Mouse (Mus musculus): ENCODE results near the gene Dhx58. TPM values are rescaled to one million over a fixed set of nuclear protein-coding genes. Genes with fewer than 3 reads are reported as not detected.

The Dhx58 gene
- polyA plus RNA-seq, 1 experiment from 2014 or later: 2.5 TPM

- Histone ChIP-seq H3K4me3 (ENCODE audit: low read length) (no peak overlapping the region), H3K4me2 (ENCODE audit: low read length) (no peak overlapping the region), H3K36me3 (ENCODE audit: control insufficient read depth, insufficient read depth, low read length) (no peaks in the 10 kb centered on the region), H3K27me3 (replicated peaks; ENCODE audit: control insufficient read depth, insufficient read depth, low read length) (peaks cover 7% of the 10 kb centered on the region), H3K9me3 (ENCODE audit: control insufficient read depth, low read length) (no peaks in the 10 kb centered on the region), H3K4me1 (ENCODE audit: control insufficient read depth, insufficient read depth, low read depth, low read length) (peaks cover 7% of the 10 kb centered on the region), H3K27ac (ENCODE audit: low read depth, low read length) (no peak overlapping the region), H3K9ac (ENCODE audit: low read depth, low read length) (no peak overlapping the region)
- ATAC-seq: no peak
- WGBS: 43% methylated on average over 5 of the region's 5 CpGs
Observed at GRCm38 (mm10) chr11:100694926-100695325, 9.1 kb downstream of the Dhx58 start.

- Histone ChIP-seq H3K4me3 (ENCODE audit: low read length) (no peak overlapping the region), H3K4me1 (ENCODE audit: control insufficient read depth, insufficient read depth, low read depth, low read length) (peaks cover 7% of the 10 kb centered on the region), H3K4me2 (ENCODE audit: low read length) (no peak overlapping the region), H3K27ac (ENCODE audit: low read depth, low read length) (no peak overlapping the region), H3K27me3 (replicated peaks; ENCODE audit: control insufficient read depth, insufficient read depth, low read length) (peaks cover 7% of the 10 kb centered on the region), H3K9ac (ENCODE audit: low read depth, low read length) (no peak overlapping the region), H3K9me3 (ENCODE audit: control insufficient read depth, low read length) (no peaks in the 10 kb centered on the region), H3K36me3 (ENCODE audit: control insufficient read depth, insufficient read depth, low read length) (no peaks in the 10 kb centered on the region)
- WGBS: 30% methylated on average over 5 of the region's 5 CpGs
- no peak for ATAC-seq
Observed at GRCm38 (mm10) chr11:100693154-100693553, 10.9 kb downstream of the Dhx58 start.

GRCm38 (mm10) chr11:100692164-100692616, 11.9 kb downstream of the Dhx58 start, which contains the start of gene Zfp385c:
Gene Zfp385c (minus strand): TSS chr11:100692455.
- H3K9ac ChIP-seq (ENCODE audit: low read depth, low read length): peak within 1 kb of the TSS; percentile 39
- 1% methylated on average over 23 of the region's 23 CpGs for whole genome bisulfite sequencing

GRCm38 (mm10) chr11:100690389-100690788, 13.7 kb downstream of the Dhx58 start:
- Histone ChIP-seq H3K9me3 (ENCODE audit: control insufficient read depth, low read length) (no peaks in the 10 kb centered on the region), H3K4me2 (ENCODE audit: low read length) (no peak overlapping the region), H3K4me1 (ENCODE audit: control insufficient read depth, insufficient read depth, low read depth, low read length) (peaks cover 7% of the 10 kb centered on the region), H3K9ac (ENCODE audit: low read depth, low read length) (no peak overlapping the region), H3K27ac (ENCODE audit: low read depth, low read length) (no peak overlapping the region), H3K4me3 (ENCODE audit: low read length) (no peak overlapping the region), H3K27me3 (replicated peaks; ENCODE audit: control insufficient read depth, insufficient read depth, low read length) (peaks cover 7% of the 10 kb centered on the region), H3K36me3 (ENCODE audit: control insufficient read depth, insufficient read depth, low read length) (no peaks in the 10 kb centered on the region)
- no peak for ATAC-seq
- WGBS: 73% methylated on average over 7 of the region's 7 CpGs

More at GRCm38 (mm10) chr11:100692164-100692616, 11.9 kb downstream of the Dhx58 start, which contains the start of gene Zfp385c:
- Histone ChIP-seq H3K4me2 (ENCODE audit: low read length) (peak within 1 kb of the TSS; percentile 60), H3K27ac (ENCODE audit: low read depth, low read length) (no peak within 1 kb of the TSS), H3K4me3 (ENCODE audit: low read length) (peak within 1 kb of the TSS; percentile 28), H3K36me3 (ENCODE audit: control insufficient read depth, insufficient read depth, low read length) (no peaks in the 10 kb centered on the region), H3K27me3 (replicated peaks; ENCODE audit: control insufficient read depth, insufficient read depth, low read length) (peaks cover 7% of the 10 kb centered on the region), H3K4me1 (ENCODE audit: control insufficient read depth, insufficient read depth, low read depth, low read length) (peaks cover 7% of the 10 kb centered on the region), H3K9me3 (ENCODE audit: control insufficient read depth, low read length) (no peaks in the 10 kb centered on the region)
- ATAC-seq: no peak

- H3K9ac ChIP-seq (ENCODE audit: low read depth, low read length): no peak overlapping the region
- H3K9me3 ChIP-seq (ENCODE audit: control insufficient read depth, low read length): no peaks in the 10 kb centered on the region
- no peak for ATAC-seq
- peaks cover 7% of the 10 kb centered on the region for H3K4me1 ChIP-seq (ENCODE audit: control insufficient read depth, insufficient read depth, low read depth, low read length)
- H3K27me3 ChIP-seq (replicated peaks; ENCODE audit: control insufficient read depth, insufficient read depth, low read length): peaks cover 5% of the 10 kb centered on the region
- H3K36me3 ChIP-seq (ENCODE audit: control insufficient read depth, insufficient read depth, low read length): no peaks in the 10 kb centered on the region
- 84% methylated on average over 4 of the region's 4 CpGs for WGBS
- H3K27ac ChIP-seq (ENCODE audit: low read depth, low read length): no peak overlapping the region
- no peak overlapping the region for H3K4me2 ChIP-seq (ENCODE audit: low read length)
- H3K4me3 ChIP-seq (ENCODE audit: low read length): no peak overlapping the region
Observed at GRCm38 (mm10) chr11:100688443-100688842, 15.6 kb downstream of the Dhx58 start.

GRCm38 (mm10) chr11:100687265-100687664, 16.8 kb downstream of the Dhx58 start:
- Histone ChIP-seq H3K36me3 (ENCODE audit: control insufficient read depth, insufficient read depth, low read length) (no peaks in the 10 kb centered on the region), H3K4me3 (ENCODE audit: low read length) (no peak overlapping the region), H3K4me1 (ENCODE audit: control insufficient read depth, insufficient read depth, low read depth, low read length) (peaks cover 6% of the 10 kb centered on the region), H3K27ac (ENCODE audit: low read depth, low read length) (no peak overlapping the region), H3K9me3 (ENCODE audit: control insufficient read depth, low read length) (no peaks in the 10 kb centered on the region), H3K9ac (ENCODE audit: low read depth, low read length) (no peak overlapping the region), H3K27me3 (replicated peaks; ENCODE audit: control insufficient read depth, insufficient read depth, low read length) (peaks cover 5% of the 10 kb centered on the region), H3K4me2 (ENCODE audit: low read length) (no peak overlapping the region)
- no peak for ATAC-seq
- 79% methylated on average over 7 of the region's 7 CpGs for WGBS

- H3K9me3 ChIP-seq (ENCODE audit: control insufficient read depth, low read length): no peaks in the 10 kb centered on the region
- no peak for ATAC-seq
- 78% methylated on average over 3 of the region's 3 CpGs for WGBS
- H3K9ac ChIP-seq (ENCODE audit: low read depth, low read length): no peak overlapping the region
- no peak overlapping the region for H3K4me2 ChIP-seq (ENCODE audit: low read length)
- no peaks in the 10 kb centered on the region for H3K27me3 ChIP-seq (replicated peaks; ENCODE audit: control insufficient read depth, insufficient read depth, low read length)
- no peaks in the 10 kb centered on the region for H3K4me1 ChIP-seq (ENCODE audit: control insufficient read depth, insufficient read depth, low read depth, low read length)
- no peak overlapping the region for H3K27ac ChIP-seq (ENCODE audit: low read depth, low read length)
- H3K36me3 ChIP-seq (ENCODE audit: control insufficient read depth, insufficient read depth, low read length): no peaks in the 10 kb centered on the region
- H3K4me3 ChIP-seq (ENCODE audit: low read length): no peak overlapping the region
Observed at GRCm38 (mm10) chr11:100685371-100685770, 18.7 kb downstream of the Dhx58 start.

- no peaks in the 10 kb centered on the region for H3K36me3 ChIP-seq (ENCODE audit: control insufficient read depth, insufficient read depth, low read length)
- H3K4me1 ChIP-seq (ENCODE audit: control insufficient read depth, insufficient read depth, low read depth, low read length): no peaks in the 10 kb centered on the region
- no peak overlapping the region for H3K4me2 ChIP-seq (ENCODE audit: low read length)
- no peak overlapping the region for H3K9ac ChIP-seq (ENCODE audit: low read depth, low read length)
- H3K27me3 ChIP-seq (replicated peaks; ENCODE audit: control insufficient read depth, insufficient read depth, low read length): no peaks in the 10 kb centered on the region
- WGBS: 80% methylated on average over 2 of the region's 2 CpGs
- H3K4me3 ChIP-seq (ENCODE audit: low read length): no peak overlapping the region
- no peak for ATAC-seq
- no peak overlapping the region for H3K27ac ChIP-seq (ENCODE audit: low read depth, low read length)
- H3K9me3 ChIP-seq (ENCODE audit: control insufficient read depth, low read length): no peaks in the 10 kb centered on the region
Observed at GRCm38 (mm10) chr11:100684084-100684483, 20.0 kb downstream of the Dhx58 start.

GRCm38 (mm10) chr11:100682526-100682925, 21.5 kb downstream of the Dhx58 start:
- no peaks in the 10 kb centered on the region for H3K36me3 ChIP-seq (ENCODE audit: control insufficient read depth, insufficient read depth, low read length)
- no peaks in the 10 kb centered on the region for H3K4me1 ChIP-seq (ENCODE audit: control insufficient read depth, insufficient read depth, low read depth, low read length)
- no peak for ATAC-seq
- WGBS: 69% methylated on average over 5 of the region's 5 CpGs
- H3K9me3 ChIP-seq (ENCODE audit: control insufficient read depth, low read length): no peaks in the 10 kb centered on the region
- no peaks in the 10 kb centered on the region for H3K27me3 ChIP-seq (replicated peaks; ENCODE audit: control insufficient read depth, insufficient read depth, low read length)
- no peak overlapping the region for H3K9ac ChIP-seq (ENCODE audit: low read depth, low read length)
- no peak overlapping the region for H3K4me3 ChIP-seq (ENCODE audit: low read length)
- H3K27ac ChIP-seq (ENCODE audit: low read depth, low read length): no peak overlapping the region
- H3K4me2 ChIP-seq (ENCODE audit: low read length): no peak overlapping the region

- Histone ChIP-seq H3K4me1 (ENCODE audit: control insufficient read depth, insufficient read depth, low read depth, low read length) (no peaks in the 10 kb centered on the region), H3K9me3 (ENCODE audit: control insufficient read depth, low read length) (no peaks in the 10 kb centered on the region), H3K9ac (ENCODE audit: low read depth, low read length) (no peak overlapping the region; the same call in 1 of the 2 replicates), H3K36me3 (ENCODE audit: control insufficient read depth, insufficient read depth, low read length) (no peaks in the 10 kb centered on the region), H3K4me2 (ENCODE audit: low read length) (no peak overlapping the region), H3K27me3 (replicated peaks; ENCODE audit: control insufficient read depth, insufficient read depth, low read length) (no peaks in the 10 kb centered on the region), H3K4me3 (ENCODE audit: low read length) (no peak overlapping the region), H3K27ac (ENCODE audit: low read depth, low read length) (no peak overlapping the region)
- no peak for ATAC-seq
- WGBS: 83% methylated on average over 5 of the region's 5 CpGs
Observed at GRCm38 (mm10) chr11:100681826-100682225, 22.2 kb downstream of the Dhx58 start.

All from hindbrain, embryonic 16.5 days (tissue).